In genomic region chr1:82150219-82151128, GRCm38 (mm10) we compare ENCODE assay signal across 8 mouse cellular contexts.
DNase-seq lines count a peak whose midpoint lies in the region; ATAC-seq and TF ChIP-seq lines count a peak whose summit lies in the region.

No protein-coding gene starts in this region.

- H3K27ac ChIP-seq in hindbrain, embryonic 12.5 days = no peak overlapping the region
- peak overlapping the region; percentile 33; the same call in 1 of the 2 replicates for H3K27ac ChIP-seq in lung, postnatal 0 days (ENCODE audit: low read length)

- TF ChIP-seq CTCF in lung, postnatal 0 days (IDR thresholded peaks at IDR 0.05) = no peak

- H3K27me3 ChIP-seq in hindbrain, embryonic 12.5 days = no peaks in the 10 kb centered on the region
- H3K27me3 ChIP-seq in lung, postnatal 0 days (replicated peaks; ENCODE audit: insufficient read depth, low read length) = no peaks in the 10 kb centered on the region

- H3K4me3 ChIP-seq in hindbrain, embryonic 12.5 days = no peak overlapping the region
- no peak overlapping the region for H3K4me3 ChIP-seq in lung, postnatal 0 days (ENCODE audit: low read depth, low read length)

- TF ChIP-seq EP300 in lung, postnatal 0 days (IDR thresholded peaks at IDR 0.05) = peak; percentile 82

- H3K9me3 ChIP-seq in hindbrain, embryonic 12.5 days (replicated peaks) = no peaks in the 10 kb centered on the region
- no peaks in the 10 kb centered on the region for H3K9me3 ChIP-seq in lung, postnatal 0 days (ENCODE audit: low read length)

- peaks cover 6% of the 10 kb centered on the region; the same call in 1 of the 2 replicates for H3K4me1 ChIP-seq in hindbrain, embryonic 12.5 days
- peaks cover 6% of the 10 kb centered on the region; the same call in 1 of the 2 replicates for H3K4me1 ChIP-seq in lung, postnatal 0 days (ENCODE audit: insufficient read depth, low read depth, low read length)

- 58% methylated on average over 13 of the region's 13 CpGs for WGBS in hindbrain, embryonic 12.5 days
- 37% methylated on average over 13 of the region's 13 CpGs for WGBS in lung, postnatal 0 days

- DNase-seq in adrenal gland, adult (ENCODE audit: inconsistent age in 2 of 2, low spot score in 1 of 2) = peak; percentile 84 to 86
- peak; percentile 43 to 52 for DNase-seq in cerebellum, postnatal 14 days
- peak; percentile 7 to 16 for DNase-seq in gastrocnemius, adult 8-10 months (ENCODE audit: low spot score in 2 of 2)
- DNase-seq in layer of hippocampus, adult 8-10 months (ENCODE audit: low spot score in 2 of 2) = peak; percentile 21 to 46
- DNase-seq in lung, postnatal 0 days (ENCODE audit: low spot score) = peak; percentile 91
- DNase-seq in right cerebral cortex, postnatal 14 days = peak; percentile 59
- DNase-seq in thymus, postnatal 0 days (ENCODE audit: low spot score) = no peak

- H3K36me3 ChIP-seq in hindbrain, embryonic 12.5 days = no peaks in the 10 kb centered on the region
- H3K36me3 ChIP-seq in lung, postnatal 0 days (ENCODE audit: insufficient read depth, low read length) = no peaks in the 10 kb centered on the region

- peak; percentile 58; the same call in 1 of the 2 replicates for ATAC-seq in hindbrain, embryonic 12.5 days (ENCODE audit: low FRiP score)
- peak; percentile 99 for ATAC-seq in lung, postnatal 0 days

- no peak overlapping the region for H3K9ac ChIP-seq in hindbrain, embryonic 12.5 days
- no peak overlapping the region for H3K9ac ChIP-seq in lung, postnatal 0 days (replicated peaks; ENCODE audit: low read depth)

- no peak overlapping the region for H3K4me2 ChIP-seq in hindbrain, embryonic 12.5 days (replicated peaks)
- no peak overlapping the region for H3K4me2 ChIP-seq in lung, postnatal 0 days (replicated peaks; ENCODE audit: low read depth, low read length)
